Mouse (Mus musculus): ENCODE data around the gene Irak3. TPM values are rescaled to one million over a fixed set of nuclear protein-coding genes. Genes with fewer than 3 reads are reported as not detected.

Gene Irak3
- polyA plus RNA-seq, 1 experiment = 5.9 TPM

GRCm38 (mm10) chr10:120174192-120174705 is 27.7 kb downstream of the Irak3 start:
- TF ChIP-seq POLR2A (IDR thresholded peaks at IDR 0.05; ENCODE audit: low read depth, low read length) (no peak), CTCF (IDR thresholded peaks at IDR 0.05; ENCODE audit: extremely low read depth, insufficient read depth, insufficient read length, insufficient replicate concordance) (no peak)
- Histone ChIP-seq H3K27ac (ENCODE audit: insufficient read depth, low read length) (no peak overlapping the region), H3K4me3 (ENCODE audit: extremely low read depth, insufficient read depth, insufficient read length) (no peak overlapping the region), H3K4me1 (ENCODE audit: control insufficient read depth, insufficient read depth, insufficient read length) (no peaks in the 10 kb centered on the region), H3K27me3 (ENCODE audit: control insufficient read depth, insufficient read depth, low read length) (no peaks in the 10 kb centered on the region), H3K36me3 (ENCODE audit: control insufficient read depth, insufficient read depth, low read length) (peaks cover 18% of the 10 kb centered on the region)
- DNase-seq (ENCODE audit: low read depth in 1 of 2, low spot score in 2 of 2) = no peak
- WGBS = 94% methylated on average over 15 of the region's 15 CpGs

GRCm38 (mm10) chr10:120171340-120171739 is 30.6 kb downstream of the Irak3 start:
- Histone ChIP-seq H3K27ac (ENCODE audit: insufficient read depth, low read length) (no peak overlapping the region), H3K4me3 (ENCODE audit: extremely low read depth, insufficient read depth, insufficient read length) (no peak overlapping the region), H3K36me3 (ENCODE audit: control insufficient read depth, insufficient read depth, low read length) (peaks cover 14% of the 10 kb centered on the region), H3K27me3 (ENCODE audit: control insufficient read depth, insufficient read depth, low read length) (no peaks in the 10 kb centered on the region), H3K4me1 (ENCODE audit: control insufficient read depth, insufficient read depth, insufficient read length) (no peaks in the 10 kb centered on the region)
- DNase-seq (ENCODE audit: low read depth in 1 of 2, low spot score in 2 of 2) = no peak
- WGBS = 90% methylated on average over 5 of the region's 5 CpGs
- TF ChIP-seq CTCF (IDR thresholded peaks at IDR 0.05; ENCODE audit: extremely low read depth, insufficient read depth, insufficient read length, insufficient replicate concordance) = no peak
- no peak for TF ChIP-seq POLR2A (IDR thresholded peaks at IDR 0.05; ENCODE audit: low read depth, low read length)

GRCm38 (mm10) chr10:120170277-120170676 is 31.7 kb downstream of the Irak3 start:
- H3K4me3 ChIP-seq (ENCODE audit: extremely low read depth, insufficient read depth, insufficient read length) = no peak overlapping the region
- no peaks in the 10 kb centered on the region for H3K4me1 ChIP-seq (ENCODE audit: control insufficient read depth, insufficient read depth, insufficient read length)
- peaks cover 11% of the 10 kb centered on the region for H3K36me3 ChIP-seq (ENCODE audit: control insufficient read depth, insufficient read depth, low read length)
- no peak overlapping the region for H3K27ac ChIP-seq (ENCODE audit: insufficient read depth, low read length)
- WGBS = 90% methylated on average over 4 of the region's 4 CpGs
- no peaks in the 10 kb centered on the region for H3K27me3 ChIP-seq (ENCODE audit: control insufficient read depth, insufficient read depth, low read length)
- DNase-seq (ENCODE audit: low read depth in 1 of 2, low spot score in 2 of 2) = no peak
- TF ChIP-seq POLR2A (IDR thresholded peaks at IDR 0.05; ENCODE audit: low read depth, low read length) = no peak

- TF ChIP-seq CTCF (IDR thresholded peaks at IDR 0.05; ENCODE audit: extremely low read depth, insufficient read depth, insufficient read length, insufficient replicate concordance) (no peak), POLR2A (IDR thresholded peaks at IDR 0.05; ENCODE audit: low read depth, low read length) (no peak)
- 92% methylated on average over 5 of the region's 5 CpGs for WGBS
- Histone ChIP-seq H3K4me3 (ENCODE audit: extremely low read depth, insufficient read depth, insufficient read length) (no peak overlapping the region), H3K4me1 (ENCODE audit: control insufficient read depth, insufficient read depth, insufficient read length) (no peaks in the 10 kb centered on the region), H3K36me3 (ENCODE audit: control insufficient read depth, insufficient read depth, low read length) (peaks cover 11% of the 10 kb centered on the region), H3K27ac (ENCODE audit: insufficient read depth, low read length) (no peak overlapping the region), H3K27me3 (ENCODE audit: control insufficient read depth, insufficient read depth, low read length) (no peaks in the 10 kb centered on the region)
- no peak for DNase-seq (ENCODE audit: low read depth in 1 of 2, low spot score in 2 of 2)
Observed at GRCm38 (mm10) chr10:120169841-120170240, 32.1 kb downstream of the Irak3 start.

- 40% methylated on average over 10 of the region's 10 CpGs for WGBS
- Histone ChIP-seq H3K4me1 (ENCODE audit: control insufficient read depth, insufficient read depth, insufficient read length) (no peaks in the 10 kb centered on the region), H3K27ac (ENCODE audit: insufficient read depth, low read length) (no peak overlapping the region), H3K4me3 (ENCODE audit: extremely low read depth, insufficient read depth, insufficient read length) (no peak overlapping the region), H3K27me3 (ENCODE audit: control insufficient read depth, insufficient read depth, low read length) (no peaks in the 10 kb centered on the region), H3K36me3 (ENCODE audit: control insufficient read depth, insufficient read depth, low read length) (peaks cover 9% of the 10 kb centered on the region)
- no peak for DNase-seq (ENCODE audit: low read depth in 1 of 2, low spot score in 2 of 2)
- TF ChIP-seq CTCF (IDR thresholded peaks at IDR 0.05; ENCODE audit: extremely low read depth, insufficient read depth, insufficient read length, insufficient replicate concordance) (no peak), POLR2A (IDR thresholded peaks at IDR 0.05; ENCODE audit: low read depth, low read length) (no peak)
Observed at GRCm38 (mm10) chr10:120169064-120169463, 32.9 kb downstream of the Irak3 start.

- Histone ChIP-seq H3K27me3 (ENCODE audit: control insufficient read depth, insufficient read depth, low read length) (no peaks in the 10 kb centered on the region), H3K4me1 (ENCODE audit: control insufficient read depth, insufficient read depth, insufficient read length) (no peaks in the 10 kb centered on the region), H3K4me3 (ENCODE audit: extremely low read depth, insufficient read depth, insufficient read length) (no peak overlapping the region), H3K27ac (ENCODE audit: insufficient read depth, low read length) (no peak overlapping the region), H3K36me3 (ENCODE audit: control insufficient read depth, insufficient read depth, low read length) (peaks cover 6% of the 10 kb centered on the region)
- WGBS = 66% methylated on average over 1 of the region's 1 CpGs
- no peak for DNase-seq (ENCODE audit: low read depth in 1 of 2, low spot score in 2 of 2)
- TF ChIP-seq CTCF (IDR thresholded peaks at IDR 0.05; ENCODE audit: extremely low read depth, insufficient read depth, insufficient read length, insufficient replicate concordance) (no peak), POLR2A (IDR thresholded peaks at IDR 0.05; ENCODE audit: low read depth, low read length) (no peak)
Observed at GRCm38 (mm10) chr10:120168070-120168469, 33.9 kb downstream of the Irak3 start.

- TF ChIP-seq POLR2A (IDR thresholded peaks at IDR 0.05; ENCODE audit: low read depth, low read length) (no peak), CTCF (IDR thresholded peaks at IDR 0.05; ENCODE audit: extremely low read depth, insufficient read depth, insufficient read length, insufficient replicate concordance) (no peak)
- whole genome bisulfite sequencing = 91% methylated on average over 17 of the region's 17 CpGs
- H3K36me3 ChIP-seq (ENCODE audit: control insufficient read depth, insufficient read depth, low read length) = peaks cover 4% of the 10 kb centered on the region
- no peak overlapping the region for H3K4me3 ChIP-seq (ENCODE audit: extremely low read depth, insufficient read depth, insufficient read length)
- no peaks in the 10 kb centered on the region for H3K4me1 ChIP-seq (ENCODE audit: control insufficient read depth, insufficient read depth, insufficient read length)
- no peaks in the 10 kb centered on the region for H3K27me3 ChIP-seq (ENCODE audit: control insufficient read depth, insufficient read depth, low read length)
- no peak for DNase-seq (ENCODE audit: low read depth in 1 of 2, low spot score in 2 of 2)
- no peak overlapping the region for H3K27ac ChIP-seq (ENCODE audit: insufficient read depth, low read length)
Observed at GRCm38 (mm10) chr10:120165793-120166503, 36.0 kb downstream of the Irak3 start.

Data from spleen, adult 2 months (tissue).